Comparison of ENCODE assay signal across 20 mouse cellular contexts in the genomic region with DNA sequence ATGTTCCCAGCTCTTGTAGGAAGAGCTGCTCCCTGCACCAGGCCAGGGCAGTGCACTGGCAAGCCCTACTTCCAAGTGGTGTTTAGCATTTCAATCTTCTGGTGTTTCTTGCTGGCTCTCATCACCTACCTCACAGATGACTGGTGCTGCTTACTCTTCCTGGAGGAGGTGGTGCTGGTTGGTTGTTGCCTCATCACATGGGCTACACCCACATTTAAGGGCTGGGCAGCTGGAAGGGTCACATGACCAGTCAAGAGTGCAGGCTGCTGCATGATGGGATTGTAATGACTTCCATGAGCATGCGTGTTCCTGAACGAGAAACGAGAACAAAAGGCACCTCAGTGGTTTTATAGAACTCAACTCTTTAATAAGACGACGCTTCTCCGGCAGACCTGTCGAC. TPM values are rescaled to one million over a fixed set of nuclear protein-coding genes. Genes with fewer than 3 reads are reported as not detected.
A peak's percentile ranks its signal among the peaks of the same experiment; 100 is the strongest.
DNase-seq lines count a peak whose midpoint lies in the region; ATAC-seq and TF ChIP-seq lines count a peak whose summit lies in the region.
"Had no signal": no experiment of that assay in that cellular context is flagged by ENCODE, and none has a peak within 500 bp of the region (broad histone marks: within the 10 kb centered on the region; RNA-seq: fewer than 3 reads in every experiment).

No protein-coding gene starts in this region.

- no peak for DNase-seq in testis, postnatal 10 days (ENCODE audit: low spot score)
- peak; percentile 21 for DNase-seq in R1 (ENCODE audit: low read depth, low spot score)
- DNase-seq in stomach, postnatal 0 days (ENCODE audit: low spot score) = no peak
- no peak for DNase-seq in hindbrain, embryonic 11.5 days (ENCODE audit: low spot score)
- DNase-seq in adrenal gland, postnatal 36 days = no peak
- DNase-seq: adrenal gland, adult 8-10 months; cerebellum, adult 11-12 months; cerebellum, adult 9-10 months; cerebellum, postnatal 25 days; gastrocnemius, adult 2 months; gastrocnemius, postnatal 25 days; heart, postnatal 10 days; heart, postnatal 4 days had no signal

- peak overlapping the region; percentile 40 for H3K4me3 ChIP-seq in testis, adult 2 months (ENCODE audit: control insufficient read depth, low read depth, low read length)
- no peak overlapping the region for H3K4me3 ChIP-seq in stomach, postnatal 0 days (ENCODE audit: low read depth, low read length)
- H3K4me3 ChIP-seq in hindbrain, embryonic 11.5 days (ENCODE audit: low read depth, low read length) = no peak overlapping the region
- H3K4me3 ChIP-seq: embryonic facial prominence, embryonic 13.5 days; forebrain, embryonic 10.5 days; gastrocnemius, adult 2 months; intestine, embryonic 15.5 days had no signal

- H3K36me3 ChIP-seq in testis, adult 2 months (ENCODE audit: control insufficient read depth, insufficient read depth, low read length) = peaks cover 1% of the 10 kb centered on the region
- H3K36me3 ChIP-seq in stomach, postnatal 0 days (ENCODE audit: control insufficient read depth, insufficient read depth, low read length) = peaks cover 24% of the 10 kb centered on the region
- peaks cover 19% of the 10 kb centered on the region for H3K36me3 ChIP-seq in hindbrain, embryonic 11.5 days (ENCODE audit: control insufficient read depth, insufficient read depth, low read length)

- 0 out of 2 replicates have a peak, but pooled peaks have one; percentile 69 for ATAC-seq in stomach, postnatal 0 days (ENCODE audit: low FRiP score, low TSS enrichment)
- ATAC-seq in hindbrain, embryonic 11.5 days (ENCODE audit: low FRiP score) = no peak
- ATAC-seq: CD4-positive, CD25-positive, alpha-beta regulatory T cell, adult 4 months; forebrain, embryonic 14.5 days; intestine, embryonic 15.5 days had no signal

- TF ChIP-seq CTCF in testis, adult 2 months (IDR thresholded peaks at IDR 0.05; ENCODE audit: control insufficient read depth, insufficient read depth, insufficient replicate concordance, low read depth, low read length) = no peak
- TF ChIP-seq CTCF in stomach, postnatal 0 days (IDR thresholded peaks at IDR 0.05; ENCODE audit: low read depth) = no peak

- H3K9me3 ChIP-seq in stomach, postnatal 0 days (ENCODE audit: control insufficient read depth, low read length) = no peaks in the 10 kb centered on the region
- H3K9me3 ChIP-seq in hindbrain, embryonic 11.5 days (ENCODE audit: control insufficient read depth, low read length) = no peaks in the 10 kb centered on the region
- H3K9me3 ChIP-seq: embryonic facial prominence, embryonic 13.5 days; forebrain, embryonic 10.5 days; intestine, embryonic 15.5 days had no signal

- TF ChIP-seq POLR2A in testis, adult 2 months (IDR thresholded peaks at IDR 0.05; ENCODE audit: control insufficient read depth, low read depth, low read length) = no peak; the same call in 1 of the 2 replicates

- no peaks in the 10 kb centered on the region for H3K27me3 ChIP-seq in testis, adult 2 months (ENCODE audit: control insufficient read depth, insufficient read depth, low read length)
- no peaks in the 10 kb centered on the region for H3K27me3 ChIP-seq in stomach, postnatal 0 days (ENCODE audit: control insufficient read depth, insufficient read depth, low read length)
- no peaks in the 10 kb centered on the region for H3K27me3 ChIP-seq in hindbrain, embryonic 11.5 days (ENCODE audit: control insufficient read depth, insufficient read depth, low read length)
- H3K27me3 ChIP-seq: embryonic facial prominence, embryonic 13.5 days; intestine, embryonic 15.5 days had no signal

- H3K27ac ChIP-seq in testis, adult 2 months (ENCODE audit: control insufficient read depth, insufficient read depth, low read depth, low read length) = no peak overlapping the region
- no peak overlapping the region for H3K27ac ChIP-seq in stomach, postnatal 0 days (replicated peaks)
- no peak overlapping the region for H3K27ac ChIP-seq in hindbrain, embryonic 11.5 days (ENCODE audit: low read depth, low read length)
- H3K27ac ChIP-seq: embryonic facial prominence, embryonic 13.5 days; forebrain, embryonic 10.5 days; gastrocnemius, adult 2 months; hindbrain, embryonic 14.5 days; intestine, embryonic 15.5 days had no signal

- H3K4me1 ChIP-seq in testis, adult 2 months (ENCODE audit: control insufficient read depth, insufficient read depth, low read length) = no peaks in the 10 kb centered on the region
- no peaks in the 10 kb centered on the region for H3K4me1 ChIP-seq in stomach, postnatal 0 days (replicated peaks; ENCODE audit: control insufficient read depth, insufficient read depth)
- H3K4me1 ChIP-seq in hindbrain, embryonic 11.5 days (replicated peaks; ENCODE audit: control insufficient read depth, insufficient read depth, low read length) = no peaks in the 10 kb centered on the region
- H3K4me1 ChIP-seq: embryonic facial prominence, embryonic 13.5 days; forebrain, embryonic 10.5 days; intestine, embryonic 15.5 days had no signal

- TF ChIP-seq EP300 in stomach, postnatal 0 days (optimal IDR thresholded peaks at IDR 0.05) = no peak

- WGBS in stomach, postnatal 0 days = 91% methylated on average over 7 of the region's 7 CpGs
- WGBS in hindbrain, embryonic 11.5 days = 93% methylated on average over 7 of the region's 7 CpGs

- no peak overlapping the region for H3K9ac ChIP-seq in stomach, postnatal 0 days (ENCODE audit: low read length)
- no peak overlapping the region for H3K9ac ChIP-seq in hindbrain, embryonic 11.5 days (ENCODE audit: low read depth, low read length)
- H3K9ac ChIP-seq: embryonic facial prominence, embryonic 13.5 days; hindbrain, embryonic 14.5 days; intestine, embryonic 15.5 days had no signal

- H3K4me2 ChIP-seq in stomach, postnatal 0 days (replicated peaks; ENCODE audit: low read depth) = no peak overlapping the region
- H3K4me2 ChIP-seq in hindbrain, embryonic 11.5 days (replicated peaks; ENCODE audit: low read depth, low read length) = no peak overlapping the region
- H3K4me2 ChIP-seq: embryonic facial prominence, embryonic 13.5 days; hindbrain, embryonic 14.5 days; intestine, embryonic 15.5 days had no signal

RNA-seq across cellular contexts. Expression of a gene that starts 55.8 kb away (rescaled TPM):
- polyA plus RNA-seq in testis, adult 2 months (2012; rRNA removed) = 0.41 and 0.61 TPM in 2 replicates
- polyA plus RNA-seq in stomach, postnatal 0 days (2015; fragmentation: Nextera tagmentation; extraction: Ambion mirVana) = 0.55 and 1.7 TPM in 2 replicates
- polyA plus RNA-seq in hindbrain, embryonic 11.5 days (2014; fragmentation: Nextera tagmentation; extraction: Ambion mirVana) = 1.7 and 2.2 TPM in 2 replicates
- 1 to 10 TPM in 1 of 2 experiments, under 1 TPM in 1; 0.99 to 4.1 TPM for total RNA-seq in adrenal gland, postnatal 36 days (2021)
- polyA plus RNA-seq: CD4-positive, CD25-positive, alpha-beta regulatory T cell, adult 4 months had no signal
